Mouse (Mus musculus): Measurements from ENCODE around the gene Rps15.

DNA sequence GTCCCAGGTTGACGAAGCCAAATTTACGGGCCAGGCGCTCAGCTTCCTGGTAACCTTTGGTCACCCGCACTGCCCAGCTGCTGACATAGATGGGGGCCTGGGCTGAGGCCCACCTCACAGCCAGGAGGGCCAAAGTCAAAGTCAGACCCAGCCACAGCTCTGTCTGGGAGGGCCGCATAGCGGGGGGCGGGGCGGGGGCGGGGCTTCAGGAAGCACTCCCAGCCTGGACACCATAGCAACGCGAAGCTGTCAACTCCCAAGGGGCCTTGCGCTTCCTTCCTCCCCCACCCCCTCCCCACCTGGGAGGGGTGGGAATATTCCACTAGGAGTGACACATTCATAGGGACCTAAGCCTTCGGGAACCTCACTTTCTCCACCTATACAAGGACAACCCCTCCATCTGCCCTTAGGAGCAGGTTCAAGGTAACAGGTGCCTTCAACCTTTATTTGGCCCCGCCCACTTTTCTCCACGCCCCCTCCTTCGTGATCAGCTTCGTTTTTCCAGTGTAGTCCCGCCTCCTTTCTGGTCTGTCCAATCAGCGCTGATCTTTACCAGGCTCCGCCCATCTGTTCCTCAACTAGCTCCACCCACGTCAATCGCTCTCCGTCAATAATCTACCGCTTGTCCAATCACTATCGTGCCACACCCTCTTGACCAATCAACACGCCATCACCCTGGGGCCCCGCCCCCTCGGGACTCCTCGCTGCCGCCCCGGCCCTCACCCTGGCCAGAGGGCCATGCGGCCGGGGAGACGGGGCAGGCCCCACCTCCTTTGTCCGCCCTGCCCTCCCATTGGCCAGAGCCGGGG lies 37.2 kb downstream of the Rps15 start, which contains the start of the genes Pcsk4 and Reep6:
- TF ChIP-seq CTCF (IDR thresholded peaks at IDR 0.05; ENCODE audit: low read depth, low read length) = no peak
- TF ChIP-seq POLR2A (IDR thresholded peaks at IDR 0.05; ENCODE audit: borderline replicate concordance, low read depth, low read length) = no peak
